9 mouse cellular contexts compared by ENCODE assay signal in genomic region chr17:28926380-28926779, GRCm38 (mm10). TPM values are rescaled to one million over a fixed set of nuclear protein-coding genes. Genes with fewer than 3 reads are reported as not detected.
DNase-seq lines count a peak whose midpoint lies in the region; ATAC-seq lines count a peak whose summit lies in the region.
"Had no signal": no experiment of that assay in that cellular context is flagged by ENCODE, and none has a peak within 500 bp of the region (broad histone marks: within the 10 kb centered on the region; RNA-seq: fewer than 3 reads in every experiment).

No protein-coding gene starts in this region.

- peak; percentile 76 to 78 for DNase-seq in adrenal gland, adult 18-20 months (ENCODE audit: low spot score in 2 of 2)
- peak; percentile 88 for DNase-seq in embryo, embryonic 11 days
- peak; percentile 74 to 92 for DNase-seq in heart, adult 18-20 months
- DNase-seq in layer of hippocampus, adult 11-12 months (ENCODE audit: low spot score) = peak; percentile 85
- DNase-seq in right cerebral cortex, postnatal 10 days (ENCODE audit: low spot score in 2 of 2) = peak; percentile 82 to 85
- DNase-seq in urinary bladder, postnatal 36 days (ENCODE audit: low spot score in 2 of 2) = peak; percentile 74 to 76

- peak overlapping the region; percentile 28; the same call in 1 of the 2 replicates for H3K4me2 ChIP-seq in lung, embryonic 15.5 days
- H3K4me2 ChIP-seq: liver, embryonic 15.5 days had no signal

- H3K9ac ChIP-seq in lung, embryonic 15.5 days = no peak overlapping the region
- H3K9ac ChIP-seq: liver, embryonic 15.5 days had no signal

- H3K4me1 ChIP-seq in lung, embryonic 15.5 days = peaks cover 16% of the 10 kb centered on the region

- ATAC-seq in CD4-positive, CD25-positive, alpha-beta regulatory T cell, adult 4 months = peak; percentile 43
- ATAC-seq in lung, embryonic 15.5 days (ENCODE audit: borderline replicate concordance, extremely low read depth, low FRiP score, low TSS enrichment) = no peak

- WGBS in lung, embryonic 15.5 days = 12% methylated on average over 13 of the region's 13 CpGs

- no peak overlapping the region for H3K27ac ChIP-seq in lung, embryonic 15.5 days

- H3K27me3 ChIP-seq in lung, embryonic 15.5 days = no peaks in the 10 kb centered on the region
- H3K27me3 ChIP-seq: liver, embryonic 15.5 days had no signal

- H3K36me3 ChIP-seq in lung, embryonic 15.5 days = no peaks in the 10 kb centered on the region
- H3K36me3 ChIP-seq: liver, embryonic 15.5 days had no signal

- no peak overlapping the region for H3K4me3 ChIP-seq in lung, embryonic 15.5 days
- H3K4me3 ChIP-seq: liver, embryonic 15.5 days had no signal

- no peaks in the 10 kb centered on the region for H3K9me3 ChIP-seq in lung, embryonic 15.5 days
- H3K9me3 ChIP-seq: liver, embryonic 15.5 days had no signal

RNA-seq across cellular contexts. Expression of gene 4930539E08Rik, which starts 11.3 kb away (rescaled TPM):
- 1 to 10 TPM; 2.0 to 3.4 TPM for polyA plus RNA-seq in CD4-positive, CD25-positive, alpha-beta regulatory T cell, adult 4 months (2017; shearing (Covaris generic))
- not detected for total RNA-seq in adrenal gland, adult 18-20 months (2021)
- under 1 TPM in 1 of 2 experiments, not detected in 1; 0.08 TPM for total RNA-seq in heart, adult 18-20 months (2021)
- polyA plus RNA-seq in lung, embryonic 15.5 days (2015; fragmentation: Nextera tagmentation; extraction: Ambion mirVana) = 0.05 and 0.12 TPM in 2 replicates

RNA-seq across cellular contexts. Expression of gene Pxt1, which starts 17.3 kb away (rescaled TPM):
- polyA plus RNA-seq in CD4-positive, CD25-positive, alpha-beta regulatory T cell, adult 4 months (2017; shearing (Covaris generic)) = not detected
- total RNA-seq in adrenal gland, adult 18-20 months (2021) = not detected
- total RNA-seq in heart, adult 18-20 months (2021) = not detected
- 0.15 TPM in 1 of 2 replicates, not detected in the other for polyA plus RNA-seq in lung, embryonic 15.5 days (2015; fragmentation: Nextera tagmentation; extraction: Ambion mirVana)

RNA-seq across cellular contexts. Expression of gene Kctd20, which starts 25.4 kb away (rescaled TPM):
- polyA plus RNA-seq in CD4-positive, CD25-positive, alpha-beta regulatory T cell, adult 4 months (2017; shearing (Covaris generic)) = 10 to 100 TPM; 33.3 to 62.9 TPM
- total RNA-seq in adrenal gland, adult 18-20 months (2021) = 10 to 100 TPM; 50.4 to 61.5 TPM
- 10 to 100 TPM; 40.9 to 52.6 TPM for total RNA-seq in heart, adult 18-20 months (2021)
- polyA plus RNA-seq in lung, embryonic 15.5 days (2015; fragmentation: Nextera tagmentation; extraction: Ambion mirVana) = 83.4 and 85.2 TPM in 2 replicates
